Mouse (Mus musculus): ENCODE measurements around the gene Higd2a. TPM values are rescaled to one million over a fixed set of nuclear protein-coding genes. Genes with fewer than 3 reads are reported as not detected.

The Higd2a gene
- polyA plus RNA-seq (2015; fragmentation: Nextera tagmentation; extraction: Ambion mirVana), result 234 and 246 TPM in 2 replicates

DNA sequence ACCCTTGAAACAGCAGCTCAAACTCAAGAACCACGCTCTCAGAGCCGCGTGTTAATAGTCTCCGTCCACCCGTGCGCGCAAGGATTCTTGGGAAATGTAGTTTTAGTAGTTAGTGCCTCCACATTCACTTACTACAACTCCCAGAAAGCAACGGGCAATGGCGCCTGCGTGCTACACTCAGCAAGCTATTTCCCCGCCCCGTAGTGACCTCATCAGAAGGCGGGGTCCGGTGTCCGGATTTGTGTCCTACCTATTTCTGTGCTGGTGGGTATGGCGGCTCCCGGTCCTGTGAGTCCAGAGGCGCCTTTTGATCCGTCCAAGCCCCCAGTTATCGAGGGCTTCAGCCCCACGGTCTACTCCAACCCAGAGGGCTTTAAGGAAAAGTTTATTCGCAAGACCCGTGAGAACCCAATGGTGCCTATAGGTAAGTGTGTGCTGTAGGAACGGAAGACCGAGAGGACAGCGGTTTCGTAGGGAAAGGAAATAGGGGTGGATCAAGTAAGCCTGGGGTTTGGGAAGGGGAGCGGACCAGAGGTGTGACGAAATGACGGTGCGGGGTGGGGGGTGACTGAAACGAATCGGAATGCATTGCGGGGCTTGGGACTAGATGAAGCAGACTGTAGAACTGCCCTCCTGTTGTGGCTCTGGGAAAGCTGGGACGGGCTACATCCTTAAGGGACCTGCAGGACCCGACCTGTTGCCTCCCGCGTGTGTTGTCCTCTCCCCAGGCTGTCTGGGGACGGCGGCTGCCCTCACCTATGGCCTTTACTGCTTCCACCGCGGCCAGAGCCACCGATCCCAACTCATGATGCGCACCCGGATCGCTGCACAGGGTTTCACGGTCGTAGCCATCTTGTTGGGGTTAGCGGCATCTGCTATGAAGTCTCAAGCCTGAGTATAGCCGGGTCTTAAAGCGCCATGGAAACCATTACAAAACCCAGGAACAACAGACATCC lies at the start of gene Higd2a, which contains the start of gene Nop16:
Gene Higd2a, plus strand, starts transcription at position 212 of the 956 bp plus-strand sequence.
Gene Nop16, minus strand, starts transcription at position 95 of the 956 bp plus-strand sequence.

GRCm38 (mm10) chr13:54565201-54565581 lies 24.8 kb upstream of the Higd2a start, which contains the start of gene 4833439L19Rik:
4833439L19Rik (minus strand) TSS chr13:54565435.

GRCm38 (mm10) chr13:54574854-54575481 lies 15.0 kb upstream of the Higd2a start, which contains the start of gene Arl10:
Arl10 (plus strand) TSS chr13:54575015.

DNA sequence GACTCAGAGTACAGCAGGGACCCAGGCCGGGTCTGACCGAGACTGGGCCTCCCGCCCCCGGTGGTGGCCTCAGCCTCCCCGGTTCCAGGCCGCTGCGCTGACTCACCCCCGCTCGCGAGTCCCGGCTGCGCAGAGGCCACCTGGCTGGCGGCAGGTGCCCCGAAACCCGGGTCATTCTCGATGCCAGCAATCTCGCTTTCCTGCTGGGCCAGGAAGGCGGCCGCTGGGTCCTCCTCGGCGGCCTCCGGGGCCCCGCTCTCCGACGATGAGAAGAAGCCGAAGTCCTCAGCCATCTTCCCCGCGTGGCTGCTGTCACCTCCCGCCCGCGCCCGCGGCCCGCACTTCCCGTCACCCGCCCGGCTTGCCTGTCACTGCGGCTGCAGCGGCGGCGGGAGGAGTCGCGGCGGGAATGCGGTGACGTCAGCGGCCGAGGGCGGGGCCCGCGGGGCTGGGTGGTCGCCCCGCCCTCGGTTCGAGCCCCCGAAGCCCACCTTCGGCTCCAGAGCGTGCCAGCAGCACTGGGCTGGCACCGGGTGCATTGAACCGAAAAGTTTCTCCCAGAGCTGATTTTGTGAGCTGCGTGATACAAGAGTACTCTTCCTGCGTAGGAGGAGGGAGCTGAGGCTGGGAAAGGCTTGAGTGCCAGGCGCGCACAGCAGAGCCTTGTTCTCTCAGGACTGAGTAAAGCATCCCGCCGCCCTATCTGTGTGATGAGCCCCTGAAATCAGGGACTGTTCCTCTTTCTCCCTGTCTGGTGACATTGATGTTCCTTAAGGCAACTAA lies 21.2 kb downstream of the Higd2a start, which contains the start of gene Cltb:
Gene Cltb, minus strand, starts transcription at position 373 of the 783 bp plus-strand sequence.

GRCm38 (mm10) chr13:54621155-54621932 lies 31.3 kb downstream of the Higd2a start, which contains the start of gene Faf2:
Faf2 (plus strand) TSS chr13:54621784.

Small RNA genes within 50 kb of the gene (microRNA-seq; reads per million reads assigned to microRNA genes)
- gene Gm24195, result 0 reads per million in 2 experiments

Other genes with a start within 250 kb of the Higd2a start
- 1.8 and 1.9 TPM in 2 replicates for gene Cplx2, start 218.9 kb upstream of the Higd2a start, polyA plus RNA-seq (2015; fragmentation: Nextera tagmentation; extraction: Ambion mirVana)
- 42.1 and 50.7 TPM in 2 replicates for gene Thoc3, start 121.4 kb upstream of the Higd2a start, polyA plus RNA-seq (2015; fragmentation: Nextera tagmentation; extraction: Ambion mirVana)
- 3.4 and 3.6 TPM in 2 replicates for gene Simc1, start 86.4 kb upstream of the Higd2a start, polyA plus RNA-seq (2015; fragmentation: Nextera tagmentation; extraction: Ambion mirVana)
- gene 4833439L19Rik, start 24.8 kb upstream of the Higd2a start, polyA plus RNA-seq (2015; fragmentation: Nextera tagmentation; extraction: Ambion mirVana), result 116 and 118 TPM in 2 replicates
- gene Arl10, start 15.2 kb upstream of the Higd2a start, polyA plus RNA-seq (2015; fragmentation: Nextera tagmentation; extraction: Ambion mirVana), result 9.4 and 10.5 TPM in 2 replicates
- gene Nop16, start 117 bp upstream of the Higd2a start, polyA plus RNA-seq (2015; fragmentation: Nextera tagmentation; extraction: Ambion mirVana), result 35.7 and 42.3 TPM in 2 replicates
- gene Cltb, start 21.1 kb downstream of the Higd2a start, polyA plus RNA-seq (2015; fragmentation: Nextera tagmentation; extraction: Ambion mirVana), result 51.2 and 64.8 TPM in 2 replicates
- 26.5 and 27.8 TPM in 2 replicates for gene Faf2, start 31.6 kb downstream of the Higd2a start, polyA plus RNA-seq (2015; fragmentation: Nextera tagmentation; extraction: Ambion mirVana)
- 28.0 and 31.9 TPM in 2 replicates for gene Rnf44, start 103.7 kb downstream of the Higd2a start, polyA plus RNA-seq (2015; fragmentation: Nextera tagmentation; extraction: Ambion mirVana)
- gene Cdhr2, start 111.3 kb downstream of the Higd2a start, polyA plus RNA-seq (2015; fragmentation: Nextera tagmentation; extraction: Ambion mirVana), result not detected in 2 replicates
- gene Gprin1, start 159.7 kb downstream of the Higd2a start, polyA plus RNA-seq (2015; fragmentation: Nextera tagmentation; extraction: Ambion mirVana), result 0.10 and 0.15 TPM in 2 replicates
- not detected in 2 replicates for gene Sncb, start 176.4 kb downstream of the Higd2a start, polyA plus RNA-seq (2015; fragmentation: Nextera tagmentation; extraction: Ambion mirVana)
- gene Eif4e1b, start 193.8 kb downstream of the Higd2a start, polyA plus RNA-seq (2015; fragmentation: Nextera tagmentation; extraction: Ambion mirVana), result not detected in 2 replicates
- 13.8 and 17.9 TPM in 2 replicates for gene Tspan17, start 199.2 kb downstream of the Higd2a start, polyA plus RNA-seq (2015; fragmentation: Nextera tagmentation; extraction: Ambion mirVana)